Mouse (Mus musculus): Measurements from ENCODE around the gene Fam69a.
A peak's percentile ranks its signal among the peaks of the same experiment; 100 is the strongest.
"Not testable (repeated sequence)": the region's sequence is repeated elsewhere in the genome, so short reads cannot be mapped to it uniquely, and the experiment has no call there.

The Fam69a gene

DNA sequence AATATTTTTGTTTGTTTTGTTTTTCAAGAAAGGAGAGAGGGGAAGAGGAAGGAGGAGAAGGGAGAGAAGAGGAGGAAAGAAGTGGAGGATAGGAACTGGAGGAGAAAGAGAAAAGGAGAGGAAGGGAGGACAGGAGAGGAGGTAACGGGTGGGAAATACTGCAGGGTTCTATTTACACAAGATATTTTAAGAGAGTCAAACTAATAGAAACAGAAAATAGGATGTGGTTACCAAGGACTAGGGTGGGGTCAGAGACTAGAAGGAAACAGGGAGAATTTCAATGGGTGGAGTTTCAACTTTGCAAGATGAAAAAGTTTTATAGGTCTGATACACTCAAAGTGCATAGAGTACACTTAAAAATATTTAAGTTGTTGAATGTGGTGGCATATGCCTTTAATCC is 7.0 kb downstream of the Fam69a start:
- DNase-seq (ENCODE audit: low spot score): no peak

DNA sequence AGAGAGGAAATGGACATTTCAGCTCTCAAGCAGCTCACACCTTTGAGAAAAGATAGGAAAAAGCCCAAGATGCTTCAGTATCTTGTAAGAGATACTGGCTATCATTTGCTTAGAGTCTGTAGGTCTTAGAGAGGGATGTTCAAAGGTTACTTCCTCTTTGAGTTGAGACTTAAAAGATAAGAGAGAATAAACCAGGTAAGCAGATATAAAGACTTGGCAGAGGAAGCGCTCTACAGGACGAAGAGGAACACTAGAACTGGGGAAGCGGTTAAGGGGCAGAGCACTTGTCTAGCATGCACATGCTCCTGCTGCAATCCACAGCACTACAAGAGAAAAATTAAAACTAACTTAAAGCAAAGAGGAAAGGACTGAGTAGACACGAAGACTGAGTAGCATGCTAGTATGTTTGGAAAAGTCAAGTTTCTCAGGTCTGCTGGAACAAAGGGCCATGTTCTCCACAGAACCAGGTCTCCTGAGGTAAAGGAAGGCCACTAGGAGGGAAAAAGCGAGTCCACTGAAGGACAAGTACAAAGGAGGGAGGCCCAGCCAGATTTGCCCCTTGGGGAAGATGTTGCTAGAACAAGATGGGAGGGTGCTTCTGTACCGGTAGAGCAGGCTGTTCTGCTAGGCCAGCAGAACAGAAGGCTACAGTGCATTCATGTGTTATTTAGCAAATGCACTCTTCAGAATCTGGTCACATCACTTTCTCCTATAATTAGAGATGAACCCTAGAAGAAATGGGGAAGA is 8.4 kb downstream of the Fam69a start:
- DNase-seq (ENCODE audit: low spot score): no peak

DNA sequence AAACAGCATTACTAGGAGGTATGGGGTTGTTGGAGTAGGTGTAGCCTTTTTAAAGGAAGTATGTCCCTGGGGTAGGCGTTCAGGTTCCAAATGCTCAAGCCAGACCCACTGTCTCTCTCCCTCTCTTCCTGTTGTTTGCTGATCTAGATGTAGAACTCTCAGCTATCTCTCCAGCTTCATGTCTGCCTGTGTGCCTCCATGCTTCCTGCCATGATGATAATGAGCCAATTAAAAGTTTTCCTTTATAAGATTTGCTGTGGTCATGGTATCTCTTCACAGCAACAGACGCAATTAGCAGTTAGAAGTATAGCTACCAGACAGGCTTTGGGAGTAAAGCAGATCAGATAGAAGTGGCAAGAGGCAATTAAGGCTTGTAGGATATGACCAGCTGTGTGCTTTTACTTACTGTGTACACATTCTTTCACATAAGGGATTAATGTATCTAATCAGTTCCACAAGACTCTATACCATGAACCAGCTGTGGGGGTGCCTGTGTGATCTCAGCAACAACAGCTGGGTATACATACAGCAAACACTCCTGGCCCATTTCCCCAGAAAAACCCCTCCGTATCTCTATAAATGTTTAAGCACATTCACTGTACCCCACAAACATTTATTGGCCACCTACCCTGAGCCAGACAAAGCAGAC is 9.1 kb downstream of the Fam69a start:
- DNase-seq (ENCODE audit: low spot score): no peak

DNA sequence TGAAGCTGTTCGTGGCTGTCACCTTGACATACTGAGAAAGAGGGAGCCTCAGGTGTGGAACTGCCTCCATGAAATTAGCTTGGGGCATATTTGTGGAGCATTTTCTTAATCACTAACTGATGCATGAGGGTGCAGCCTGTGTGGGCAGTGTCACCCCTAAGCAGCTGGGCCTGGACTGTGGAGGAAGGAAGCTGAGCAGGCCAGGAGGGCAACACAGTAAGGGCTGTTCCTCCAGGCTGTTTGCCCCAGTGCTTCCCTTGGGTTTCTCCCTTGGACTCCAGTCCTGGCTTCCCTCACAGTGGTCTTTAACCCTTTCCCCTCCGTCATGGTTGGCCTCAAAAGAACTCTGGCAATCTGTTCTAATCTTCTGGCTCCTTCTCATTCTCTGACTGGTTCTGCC is 13.6 kb downstream of the Fam69a start:
- DNase-seq (ENCODE audit: low spot score): no peak

DNA sequence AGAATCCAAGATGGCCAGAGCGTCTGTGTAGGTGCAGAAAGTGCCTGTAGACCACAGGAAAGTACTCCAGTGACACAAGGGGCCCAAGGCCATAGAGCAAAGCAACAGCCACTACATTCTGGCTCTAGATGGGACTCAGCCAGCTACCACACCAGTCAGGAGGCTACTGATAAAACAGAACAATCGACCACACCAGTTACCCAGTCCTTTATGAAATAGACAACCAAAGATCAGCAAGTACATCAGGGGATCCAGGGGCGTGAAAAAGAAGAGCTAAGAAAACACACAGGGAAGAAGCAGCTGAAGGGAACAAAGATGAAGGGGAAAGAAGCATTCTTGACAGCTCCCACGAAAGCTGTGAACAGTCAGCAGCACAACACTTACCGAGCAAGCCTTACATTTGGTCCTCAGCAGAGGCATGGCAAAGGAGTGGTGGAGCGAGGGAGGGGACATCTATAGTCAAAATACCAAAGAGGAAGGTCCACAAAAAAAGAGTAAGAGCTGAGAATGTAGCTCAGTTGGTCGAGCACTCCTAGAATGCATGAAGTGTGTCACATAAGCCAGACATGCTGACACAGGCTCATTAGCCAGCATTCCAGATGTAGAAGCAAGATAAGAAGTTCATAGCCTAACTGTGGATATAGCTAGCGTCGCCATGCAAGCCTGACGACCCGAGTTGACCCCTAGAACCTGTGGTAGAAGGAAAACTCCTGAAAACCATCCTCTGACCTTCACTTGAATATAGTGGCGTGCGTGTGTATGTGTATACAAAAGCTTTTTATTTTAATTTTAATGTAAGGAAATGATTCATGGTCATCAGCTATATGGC is 14.2 kb downstream of the Fam69a start:
- no peak for DNase-seq (ENCODE audit: low spot score)

DNA sequence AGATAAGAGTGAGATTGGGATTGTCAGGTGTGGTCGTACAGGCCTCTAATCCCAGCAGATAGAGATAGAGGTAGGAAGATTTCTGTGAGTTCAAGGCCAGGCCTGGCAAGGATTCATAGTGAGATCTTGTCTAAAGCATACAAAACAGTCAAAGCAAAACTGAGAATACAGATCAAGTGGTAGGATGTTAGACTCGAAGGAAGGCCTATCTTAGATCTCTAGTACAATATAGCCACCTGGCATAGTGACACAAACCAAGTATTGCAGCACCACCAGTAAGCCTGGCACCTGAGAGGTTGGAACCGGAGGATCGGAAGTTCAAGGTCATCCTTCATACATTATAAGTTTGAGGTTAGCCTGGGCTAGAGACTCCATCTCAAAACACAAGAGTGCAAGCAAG is 15.8 kb downstream of the Fam69a start:
- DNase-seq (ENCODE audit: low spot score): no peak

DNA sequence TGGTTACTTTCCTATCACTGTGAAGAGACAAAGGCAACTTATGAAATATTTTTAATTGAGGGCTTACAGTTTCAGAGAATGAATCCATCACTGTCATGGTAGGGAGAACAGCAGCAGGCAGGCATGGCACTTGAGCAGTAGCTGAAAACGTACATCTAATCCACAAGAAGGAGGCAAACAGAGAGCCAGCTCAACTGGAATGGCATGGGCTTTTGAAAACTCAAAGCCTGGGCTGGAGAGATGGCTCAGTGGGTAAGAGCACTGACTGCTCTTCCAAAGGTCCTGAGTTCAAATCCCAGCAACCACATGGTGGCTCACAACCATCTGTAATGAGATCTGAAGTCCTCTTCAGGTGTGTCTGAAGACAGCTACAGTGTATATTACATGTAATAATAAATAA is 17.1 kb downstream of the Fam69a start:
- DNase-seq (ENCODE audit: low spot score): not testable (repeated sequence)

DNA sequence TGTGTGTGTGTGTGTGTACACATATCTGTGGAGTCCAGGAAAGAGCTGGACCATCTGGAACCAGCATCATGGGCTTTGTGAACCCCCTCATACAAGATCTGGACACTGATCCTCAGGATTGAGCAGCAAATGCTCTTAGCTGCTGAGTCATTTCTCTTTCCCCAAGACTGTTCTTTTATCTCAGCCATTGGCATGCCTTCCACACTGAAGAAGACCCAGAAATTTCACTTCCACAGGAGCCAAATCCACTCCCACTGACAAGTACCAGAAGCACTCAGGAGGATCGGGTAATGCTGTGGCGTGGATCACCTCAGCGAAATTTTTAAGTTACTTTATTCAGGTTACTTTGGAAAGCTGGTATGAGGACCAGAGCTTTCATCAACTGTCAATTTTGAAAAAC is 18.8 kb downstream of the Fam69a start:
- no peak for DNase-seq (ENCODE audit: low spot score)

DNA sequence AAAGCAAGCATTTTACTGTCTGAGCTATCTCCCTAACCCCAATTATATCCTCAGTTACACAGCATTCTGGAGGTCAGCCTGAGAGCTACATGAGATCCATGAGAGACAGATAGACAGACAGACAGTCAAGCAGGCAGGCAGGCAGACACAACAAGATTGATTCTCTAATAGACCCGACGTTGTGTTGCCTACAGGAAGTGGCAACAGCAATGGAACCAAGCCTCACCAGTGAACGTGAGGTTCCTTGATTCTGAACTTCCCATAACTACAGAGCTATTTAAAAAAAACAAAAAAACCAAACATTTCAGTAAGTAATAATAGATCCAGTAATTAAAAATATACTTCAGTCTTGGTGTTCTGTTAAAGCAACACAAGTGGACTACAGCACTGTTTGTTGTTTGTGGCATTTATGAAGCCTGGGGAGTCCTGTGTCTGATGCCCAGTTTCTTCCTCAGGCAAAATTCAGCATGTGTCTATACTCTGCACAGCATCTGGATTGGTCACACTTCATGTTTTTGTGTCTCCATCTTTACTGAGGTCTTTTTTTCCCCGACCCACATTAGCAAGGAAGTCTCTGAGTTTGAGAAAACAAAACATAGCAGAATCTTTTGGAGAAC is 19.9 kb downstream of the Fam69a start:
- DNase-seq (ENCODE audit: low spot score): no peak

DNA sequence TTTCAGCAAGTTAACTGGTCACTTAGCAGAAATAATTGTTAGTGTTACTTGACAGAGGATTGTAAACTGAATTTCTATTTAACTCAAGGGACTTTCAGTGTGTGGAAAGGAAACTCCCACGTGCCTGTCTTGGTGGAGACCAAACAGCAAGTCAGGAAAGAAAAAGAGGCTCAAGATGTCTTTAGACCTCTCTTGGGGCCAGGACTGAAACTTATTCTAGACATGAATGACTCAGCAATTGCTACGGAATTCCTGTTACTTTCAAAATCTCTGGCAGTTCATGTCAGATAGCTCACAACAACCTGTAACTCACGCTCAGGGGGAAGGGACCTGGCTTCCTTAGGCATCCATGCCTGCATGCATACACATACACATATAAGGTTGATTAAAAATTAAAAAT is 20.7 kb downstream of the Fam69a start:
- no peak for DNase-seq (ENCODE audit: low spot score)

DNA sequence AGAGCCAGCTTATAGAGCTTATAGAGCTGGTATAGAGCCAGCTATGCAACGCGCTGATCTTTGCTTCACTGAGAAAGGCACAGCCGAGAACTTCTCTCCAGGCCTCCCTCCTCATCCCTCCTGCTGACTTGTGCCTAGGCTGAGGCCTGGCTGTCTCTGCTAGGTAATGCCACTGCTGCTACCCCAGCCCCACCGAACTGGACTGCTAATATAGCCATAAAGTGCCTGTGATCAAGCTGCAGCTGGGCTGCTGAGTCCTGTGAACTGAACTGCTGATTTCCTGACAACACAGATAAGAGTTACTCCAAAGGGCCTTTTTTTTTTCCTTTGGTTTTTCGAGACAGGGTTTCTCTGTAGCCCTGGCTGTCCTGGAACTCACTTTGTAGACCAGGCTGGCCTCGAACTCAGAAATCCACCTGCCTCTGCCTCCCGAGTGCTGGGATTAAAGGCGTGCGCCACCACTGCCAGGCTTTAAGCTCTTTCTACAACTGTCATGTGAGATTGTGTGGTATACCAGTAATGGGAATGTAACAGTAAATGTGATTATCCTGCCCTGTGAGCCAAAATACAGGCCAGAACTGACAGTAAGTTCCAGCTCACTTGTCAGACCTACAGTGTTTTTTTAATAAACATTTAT is 21.4 kb downstream of the Fam69a start:
- DNase-seq (ENCODE audit: low spot score): no peak

DNA sequence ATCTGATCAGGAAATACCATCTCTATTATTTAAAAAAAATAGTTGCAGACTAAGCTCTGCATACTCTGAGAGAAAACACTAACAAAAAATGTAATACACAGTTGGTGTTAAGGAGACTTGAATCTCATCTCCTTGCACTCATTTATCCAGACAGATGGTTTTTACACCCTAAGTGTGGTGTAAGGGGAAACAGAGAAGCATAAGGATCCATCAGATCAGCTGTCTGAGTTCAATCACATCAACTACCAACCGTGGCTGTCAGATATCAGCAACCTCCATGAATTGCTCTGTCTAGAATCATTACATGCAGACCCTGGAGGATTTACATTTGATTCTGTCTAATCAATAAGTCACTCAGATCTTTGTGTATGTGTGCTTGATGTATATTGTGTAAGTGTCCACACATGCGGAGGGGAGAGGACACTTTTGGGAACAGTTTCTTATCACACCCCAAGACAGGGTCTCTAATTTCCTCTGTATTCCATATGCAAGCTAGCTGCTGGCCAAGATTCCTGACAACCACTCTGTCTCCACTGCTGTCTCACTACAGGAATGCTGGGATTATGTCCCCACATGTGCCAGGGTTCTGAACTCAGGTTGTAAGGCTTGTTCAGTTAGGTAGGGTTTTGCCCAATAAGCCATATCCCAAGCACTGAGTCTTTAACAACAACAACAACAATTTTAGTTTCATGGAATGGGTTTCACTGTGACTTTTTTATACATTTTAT is 22.7 kb downstream of the Fam69a start:
- DNase-seq (ENCODE audit: low spot score): no peak

DNA sequence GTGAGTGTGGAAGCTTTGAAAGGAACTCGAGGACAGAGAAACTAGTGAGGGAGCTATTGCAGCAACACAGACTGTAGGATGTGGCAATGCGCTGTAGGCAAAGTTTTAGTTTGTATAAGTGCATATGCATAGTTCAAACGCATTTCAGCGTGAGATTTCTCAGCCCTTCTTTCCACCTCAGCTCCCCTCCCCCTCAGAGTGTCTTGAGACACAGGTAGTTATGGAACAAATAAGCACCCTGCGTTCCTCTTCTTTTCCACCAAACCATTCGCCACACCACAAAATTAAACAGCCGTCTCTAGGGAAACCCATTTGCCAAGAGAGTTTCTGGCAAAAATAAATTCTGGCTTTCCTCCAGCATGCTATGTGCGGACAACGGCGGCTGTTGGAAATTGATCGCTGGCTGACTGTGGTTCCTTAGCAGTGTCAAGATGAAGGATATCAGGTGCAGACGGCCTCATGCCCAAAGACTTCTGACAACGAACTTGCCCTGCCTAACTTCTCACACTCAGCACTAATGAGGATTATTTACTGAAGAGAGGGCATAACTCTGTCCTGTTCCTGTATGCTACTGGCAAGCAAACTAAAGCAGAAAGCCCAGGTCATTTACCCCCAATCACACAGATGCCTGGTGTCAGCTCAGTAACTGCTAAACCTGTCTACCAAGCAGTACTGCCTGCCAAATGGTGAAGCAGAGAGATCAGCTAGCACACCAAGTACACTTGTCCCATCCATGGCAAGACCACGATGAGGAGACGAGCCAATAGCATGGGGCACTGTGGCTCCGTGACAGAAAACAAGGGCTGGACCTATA is 25.2 kb downstream of the Fam69a start:
- no peak for DNase-seq (ENCODE audit: low spot score)

DNA sequence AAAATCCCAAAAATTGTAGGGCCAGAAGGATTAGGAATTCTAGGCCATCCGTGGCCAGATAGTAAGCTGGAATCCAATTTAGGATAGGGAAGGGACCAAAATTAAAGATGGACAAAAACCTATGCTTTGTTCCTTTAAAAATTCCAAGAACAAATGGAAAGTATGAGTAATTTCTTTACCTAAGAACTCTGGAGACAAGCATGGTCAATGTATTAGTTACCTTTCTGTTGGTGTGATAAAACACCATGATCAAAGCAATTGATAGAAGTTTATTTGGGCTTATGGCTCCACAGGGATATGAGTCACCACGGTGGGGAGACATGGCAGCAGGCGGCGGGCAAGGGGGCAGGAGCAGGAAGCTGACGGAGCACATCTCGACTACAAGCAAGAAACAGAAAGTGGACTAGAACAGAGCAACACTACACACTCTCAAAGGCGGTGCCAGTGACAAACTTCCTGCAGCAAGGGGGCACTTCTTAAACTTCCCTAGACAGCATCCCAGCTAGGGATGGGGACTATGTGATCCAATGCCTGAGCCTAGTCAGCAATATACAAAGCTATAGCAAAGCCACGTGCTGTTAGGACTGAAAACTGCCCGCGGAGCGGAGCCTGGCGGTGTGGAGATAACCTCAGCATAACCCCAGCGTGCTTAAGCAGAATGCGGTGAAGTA is 26.2 kb downstream of the Fam69a start:
- DNase-seq (ENCODE audit: low spot score): peak; percentile 28

DNA sequence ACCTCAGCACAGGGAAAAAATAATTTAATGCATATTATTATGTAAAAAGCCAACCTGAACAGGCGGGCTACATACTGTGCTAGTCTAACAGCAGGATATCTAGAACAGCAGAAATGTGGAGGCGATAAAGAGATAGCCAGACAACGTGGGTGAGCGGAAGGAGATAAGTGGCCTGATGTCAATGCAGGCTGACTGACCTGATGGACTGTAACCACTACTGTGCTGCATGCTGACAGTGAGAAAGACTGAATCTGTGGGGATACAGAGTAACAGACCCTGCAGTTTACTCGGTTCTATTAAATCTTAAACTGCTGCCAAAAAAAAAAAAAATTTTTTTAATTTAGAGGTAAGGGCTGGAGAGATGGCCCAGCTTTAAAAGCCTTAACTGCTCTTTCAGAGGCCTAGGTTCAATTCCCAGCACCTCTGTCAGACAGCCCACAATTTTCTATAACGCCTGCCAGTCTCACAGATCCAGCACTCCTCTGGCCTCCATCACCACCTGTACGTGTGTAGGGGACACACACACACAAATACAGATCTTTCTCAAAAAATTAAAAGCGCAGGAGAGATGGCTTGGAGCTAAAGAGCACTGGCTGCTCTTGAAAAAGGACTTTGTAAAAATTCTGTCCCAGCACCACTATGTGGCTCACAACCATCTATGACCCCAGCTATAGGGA is 27.1 kb downstream of the Fam69a start:
- no peak for DNase-seq (ENCODE audit: low spot score)

DNA sequence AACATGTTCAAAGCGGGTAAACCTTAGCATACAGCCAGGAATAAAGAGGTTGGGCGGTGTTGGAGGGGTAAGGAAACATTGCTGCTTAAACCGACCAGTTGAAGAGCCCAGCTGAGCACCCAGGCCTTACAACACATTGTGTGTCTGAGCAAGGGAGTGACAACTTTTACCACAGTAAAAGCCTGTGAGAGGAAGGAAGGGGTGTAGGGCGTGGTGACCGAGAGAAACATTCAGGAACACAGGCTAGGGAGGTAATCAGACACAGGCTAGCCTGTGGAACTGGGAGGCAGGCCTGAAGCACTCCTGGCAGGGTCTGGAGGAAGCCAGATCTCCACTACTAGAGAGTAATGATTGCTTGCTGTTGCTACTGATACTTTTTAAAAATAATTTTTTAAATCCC is 36.2 kb downstream of the Fam69a start:
- no peak for DNase-seq (ENCODE audit: low spot score)

DNA sequence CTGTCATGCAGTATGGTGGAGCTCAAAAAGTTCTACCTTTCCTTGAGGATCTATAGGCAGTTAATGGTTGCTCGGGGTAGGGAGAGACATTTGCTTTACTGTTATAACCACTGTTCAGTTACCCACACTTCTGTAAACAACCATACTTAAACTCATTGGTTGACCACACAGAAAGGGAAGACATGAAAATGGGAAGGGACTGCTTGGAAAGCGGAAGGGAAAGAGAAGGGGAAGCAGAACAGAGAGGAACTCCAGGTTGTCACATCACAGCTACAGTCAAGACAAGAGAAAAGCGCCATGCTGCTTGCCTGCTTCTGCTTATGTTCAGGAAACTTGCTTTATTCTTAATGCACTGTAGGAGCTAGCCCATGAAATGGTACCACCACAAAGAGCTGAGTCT is 37.3 kb downstream of the Fam69a start:
- no peak for DNase-seq (ENCODE audit: low spot score)

DNA sequence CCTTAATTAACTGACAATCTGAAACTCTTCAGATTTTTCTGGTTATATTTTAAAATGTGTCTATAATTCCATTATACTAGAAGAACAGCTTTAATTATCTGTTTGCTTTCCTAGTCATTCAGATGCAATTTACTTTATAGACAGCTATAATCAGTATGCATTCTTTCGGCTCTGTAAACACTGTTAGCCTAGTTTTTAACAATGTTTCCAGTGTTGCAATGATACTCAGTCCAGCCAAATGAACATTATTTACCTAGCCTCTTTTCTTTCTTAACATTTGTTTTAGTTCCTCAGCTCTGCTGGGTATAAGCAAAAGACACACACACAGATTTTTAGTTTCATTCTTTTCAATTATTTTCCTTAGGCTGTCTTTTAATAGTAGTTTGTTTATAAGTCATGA is 38.0 kb downstream of the Fam69a start:
- no peak for DNase-seq (ENCODE audit: low spot score)

DNA sequence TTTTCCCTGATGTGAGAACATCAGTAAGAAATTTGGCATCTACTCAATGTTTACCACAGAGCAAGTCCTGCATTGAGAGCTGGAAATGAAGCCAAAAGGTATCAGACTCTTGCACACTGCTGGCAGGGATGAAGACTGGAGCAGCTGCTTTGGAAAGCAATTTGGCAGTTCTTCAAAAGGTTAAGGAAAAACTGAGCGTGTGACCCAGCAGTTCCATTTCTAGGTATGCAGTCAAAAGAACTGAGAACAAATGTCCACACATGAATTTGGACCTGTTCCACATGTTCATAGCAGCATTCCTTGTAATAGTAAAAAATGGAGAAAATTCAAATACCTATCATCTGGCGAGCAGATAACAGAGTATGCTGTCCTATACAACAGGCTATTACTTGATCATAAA is 39.3 kb downstream of the Fam69a start:
- no peak for DNase-seq (ENCODE audit: low spot score)
